Mouse (Mus musculus): Measurements from ENCODE around the gene Sept8.

Sept8 gene

GRCm38 (mm10) chr11:53519207-53520121 is at the start of gene Sept8:
Sept8 (plus strand) TSS chr11:53519257.
- DNase-seq (ENCODE audit: low spot score) = no peak

GRCm38 (mm10) chr11:53469294-53469967 is 49.6 kb upstream of the Sept8 start:
- DNase-seq (ENCODE audit: low spot score) = peak; percentile 71

DNA sequence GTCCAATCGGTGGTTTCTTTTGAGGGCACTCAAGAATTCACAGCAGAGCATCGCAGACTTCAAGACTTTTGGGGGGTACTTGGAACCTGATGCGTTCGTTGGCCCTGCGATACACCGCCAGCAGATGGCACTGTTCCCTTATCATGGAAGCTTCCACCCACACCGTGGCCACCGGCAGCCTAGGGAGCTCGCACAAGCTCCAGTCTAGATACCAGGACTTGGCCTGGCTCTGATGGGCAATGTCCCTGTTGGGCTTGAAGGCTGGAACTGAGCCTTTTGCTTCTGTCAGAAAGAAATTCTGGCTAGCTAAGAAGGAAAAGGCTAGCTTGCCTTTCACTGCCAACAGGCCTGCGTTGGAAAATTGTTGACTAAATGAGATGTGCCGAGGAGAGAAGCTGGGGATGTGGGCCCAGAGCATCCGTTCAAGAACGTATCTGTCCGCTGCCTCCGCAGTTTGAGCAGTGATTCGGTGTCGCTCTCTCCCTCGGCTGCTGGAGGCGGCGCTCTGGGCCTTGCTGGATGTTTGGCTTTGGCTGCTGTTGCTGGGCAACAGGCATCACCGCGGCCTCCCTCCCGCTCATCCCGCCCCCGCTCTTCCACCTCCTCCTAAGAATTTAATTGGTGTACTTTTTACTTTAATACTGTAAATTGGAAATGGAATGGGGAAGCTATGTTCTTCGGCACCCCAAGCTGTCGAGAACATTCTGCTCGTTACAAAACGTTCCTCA is 48.9 kb upstream of the Sept8 start, which contains the start of gene Gm9837:
Gm9837 (minus strand) TSS at position 512 of the 728 bp plus-strand sequence.
- peak; percentile 94 for DNase-seq (ENCODE audit: low spot score)

- DNase-seq (ENCODE audit: low spot score) = no peak
Measured at GRCm38 (mm10) chr11:53472709-53473108, 46.3 kb upstream of the Sept8 start.

GRCm38 (mm10) chr11:53475620-53476019 is 43.4 kb upstream of the Sept8 start:
- no peak for DNase-seq (ENCODE audit: low spot score)

- DNase-seq (ENCODE audit: low spot score) = no peak
Measured at GRCm38 (mm10) chr11:53477833-53478232, 41.2 kb upstream of the Sept8 start.

- no peak for DNase-seq (ENCODE audit: low spot score)
Measured at GRCm38 (mm10) chr11:53478383-53479170, 40.5 kb upstream of the Sept8 start.

- no peak for DNase-seq (ENCODE audit: low spot score)
Measured at GRCm38 (mm10) chr11:53479171-53479782, 39.8 kb upstream of the Sept8 start.

DNA sequence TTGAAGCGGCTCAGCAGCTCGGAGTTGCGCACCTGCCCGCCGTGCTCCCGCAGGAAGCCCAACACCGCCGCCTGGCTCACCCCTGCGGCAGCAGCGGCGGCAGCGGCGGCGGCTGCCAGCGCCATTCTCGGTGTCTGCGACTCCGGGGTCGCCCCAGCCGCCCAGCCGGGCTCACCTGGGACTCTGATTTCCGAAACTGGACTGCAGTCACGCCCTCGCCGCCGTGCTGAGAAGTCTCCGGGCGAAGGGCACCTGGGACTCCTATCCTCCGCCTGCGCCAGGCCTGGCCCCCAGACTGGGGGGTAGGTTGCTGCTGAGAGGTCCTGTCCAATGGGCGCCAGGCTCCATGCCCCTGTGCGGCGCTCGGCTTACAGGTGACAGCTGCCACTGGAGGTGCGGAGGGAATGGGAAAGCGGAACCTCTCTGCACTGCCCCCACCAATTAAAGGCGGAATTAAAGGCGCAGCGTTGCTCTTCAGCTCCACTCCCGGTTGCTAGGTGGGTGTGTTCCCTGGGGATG is 39.2 kb upstream of the Sept8 start, which contains the start of the genes Gm9945 and Sowaha:
Gm9945 (plus strand) TSS at position 384 of the 519 bp plus-strand sequence.
Sowaha (minus strand) TSS at position 492 of the 519 bp plus-strand sequence.
- no peak for DNase-seq (ENCODE audit: low spot score)

GRCm38 (mm10) chr11:53481088-53481730 is 37.8 kb upstream of the Sept8 start:
- DNase-seq (ENCODE audit: low spot score) = no peak

DNA sequence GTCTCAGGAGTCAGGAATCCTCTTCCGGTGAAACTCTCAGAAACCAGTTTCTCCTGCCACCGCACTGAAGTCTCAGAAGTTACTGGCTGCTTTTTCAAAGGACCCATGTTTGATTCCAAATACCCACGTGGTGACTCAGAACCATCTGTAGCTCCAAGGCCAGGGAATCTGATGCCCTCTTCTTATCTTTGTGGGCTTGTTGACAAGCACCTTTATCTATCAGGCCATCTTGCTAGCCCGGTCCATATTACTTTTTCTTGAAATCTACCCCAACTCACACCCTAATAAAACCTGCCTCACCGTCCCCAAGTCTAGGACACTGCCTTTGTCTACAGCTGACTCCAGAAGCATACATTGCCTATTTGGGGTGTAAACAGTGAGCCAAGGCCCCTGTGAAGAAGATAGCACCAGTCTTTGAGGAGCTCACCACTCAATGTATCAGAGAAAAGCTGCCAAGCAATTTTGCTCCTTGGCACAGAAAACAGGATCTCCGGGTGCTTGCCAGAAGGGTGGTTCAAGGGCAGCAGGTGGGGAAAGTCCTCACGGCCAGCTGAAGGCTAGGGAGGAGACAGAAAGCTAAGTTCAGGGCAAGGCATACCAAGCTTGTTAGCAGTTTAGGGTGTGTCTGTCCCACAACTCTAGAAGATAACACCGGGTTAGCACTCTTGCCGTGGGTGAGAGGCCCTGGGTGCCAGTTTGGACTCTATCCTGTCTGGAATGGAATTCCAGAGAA is 35.7 kb upstream of the Sept8 start:
- DNase-seq (ENCODE audit: low spot score) = no peak

GRCm38 (mm10) chr11:53485719-53486118 is 33.3 kb upstream of the Sept8 start:
- no peak for DNase-seq (ENCODE audit: low spot score)

GRCm38 (mm10) chr11:53486351-53486750 is 32.7 kb upstream of the Sept8 start:
- DNase-seq (ENCODE audit: low spot score) = no peak

GRCm38 (mm10) chr11:53486822-53487594 is 32.0 kb upstream of the Sept8 start:
- DNase-seq (ENCODE audit: low spot score) = no peak

DNA sequence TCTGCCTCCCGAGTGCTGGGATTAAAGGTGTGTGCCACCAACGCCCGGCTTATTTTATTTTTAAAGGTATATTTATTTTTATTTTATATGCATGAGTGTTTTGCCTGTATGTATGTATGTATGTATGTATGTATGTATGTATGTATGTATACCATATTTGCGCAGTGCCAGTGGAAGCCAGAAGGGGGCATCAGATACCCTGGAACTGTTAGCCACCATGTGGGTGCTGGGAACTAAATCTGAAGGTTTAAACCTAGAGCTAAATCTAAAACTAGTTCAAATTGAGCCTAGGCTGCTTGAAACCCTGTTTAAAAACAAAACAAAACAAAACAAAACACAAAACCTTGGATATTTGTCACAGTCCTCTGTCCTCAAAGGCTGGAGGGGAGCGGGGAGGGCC is 30.1 kb upstream of the Sept8 start:
- no peak for DNase-seq (ENCODE audit: low spot score)

- DNase-seq (ENCODE audit: low spot score) = no peak
Measured at GRCm38 (mm10) chr11:53489421-53489820, 29.6 kb upstream of the Sept8 start.

DNA sequence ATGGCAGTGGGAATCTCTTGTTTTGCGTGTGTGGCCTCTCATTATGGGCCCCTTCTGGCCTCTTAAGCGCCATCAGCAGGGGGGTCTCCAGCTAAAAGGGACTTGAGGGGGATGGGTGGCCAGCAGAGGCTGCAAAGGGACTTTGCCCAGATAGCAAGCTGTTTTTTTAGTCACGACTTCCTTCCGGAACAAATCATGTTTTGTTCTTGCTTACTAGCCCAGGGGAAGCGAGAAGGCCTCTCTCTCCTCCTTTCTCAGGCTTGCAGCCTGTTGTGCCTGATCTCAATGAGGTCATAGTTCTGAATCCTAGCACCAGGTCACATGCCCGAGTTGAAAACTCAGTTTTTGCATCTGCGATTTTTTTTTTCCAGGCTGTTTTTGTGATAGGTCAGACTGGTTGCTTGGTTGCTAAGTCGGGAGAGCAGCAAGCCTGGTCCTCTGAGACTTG is 27.1 kb upstream of the Sept8 start:
- no peak for DNase-seq (ENCODE audit: low spot score)

- no peak for DNase-seq (ENCODE audit: low spot score)
Measured at GRCm38 (mm10) chr11:53493243-53493955, 25.7 kb upstream of the Sept8 start.

Measured in layer of hippocampus, adult 9-10 months (tissue).